Mouse (Mus musculus) MEL (cell line): ENCODE measurements around the gene Myocos. TPM values are rescaled to one million over a fixed set of nuclear protein-coding genes. Genes with fewer than 3 reads are reported as not detected.

ENCODE experiments used
- DNase-seq: peaks from one replicate; pipeline ENCODE4 v3.0.0; 2011; ENCODE audit warnings: low read depth, low spot score
- H3K27ac ChIP-seq: 2 replicates; pipeline ENCODE4 v1.5.1; 2012; ENCODE audit warnings: low read depth, mild to moderate bottlenecking, control low read depth, low read length, moderate library complexity; ENCODE audit not compliant: control insufficient read depth
- H3K27me3 ChIP-seq, 2 experiments: fragments of 150-350 bp in 1 of 2; sonication (generic) in 1 of 2; 2 replicates each; pipeline ENCODE4 v1.6.1; 2012; ENCODE audit warnings: low read length in 2 of 2, mild to moderate bottlenecking in 2 of 2, improper control_type of control experiment in 1 of 2, moderate library complexity in 1 of 2; ENCODE audit not compliant: insufficient read depth in 2 of 2, control insufficient read depth in 1 of 2
- H3K36me3 ChIP-seq, 2 experiments: 2 replicates each; pipeline ENCODE4 v1.6.1; 2012 to 2014; ENCODE audit warnings: low read length in 2 of 2, improper control_type of control experiment in 1 of 2, inconsistent platforms in 1 of 2, mild to moderate bottlenecking in 1 of 2; ENCODE audit not compliant: insufficient read depth in 2 of 2, control insufficient read depth in 1 of 2
- H3K4me1 ChIP-seq, 2 experiments: fragments of 150-350 bp in 1 of 2; sonication (generic) in 1 of 2; 2 replicates each; pipeline ENCODE4 v1.6.1; 2012; ENCODE audit warnings: low read length in 2 of 2, improper control_type of control experiment in 1 of 2, mild to moderate bottlenecking in 1 of 2; ENCODE audit not compliant: insufficient read depth in 2 of 2, control insufficient read depth in 1 of 2
- H3K4me3 ChIP-seq, 2 experiments: fragments of 150-350 bp in 1 of 2; sonication (generic) in 1 of 2; 2 replicates each; pipeline ENCODE4 v1.5.1; 2012; ENCODE audit warnings: low read depth in 2 of 2, low read length in 2 of 2, mild to moderate bottlenecking in 2 of 2, moderate library complexity in 2 of 2, control low read depth in 1 of 2, improper control_type of control experiment in 1 of 2; ENCODE audit not compliant: control insufficient read depth in 1 of 2, insufficient read depth in 1 of 2
- H3K79me2 ChIP-seq: 2 replicates; pipeline ENCODE4 v1.6.1; 2012; ENCODE audit warnings: mild to moderate bottlenecking, low read length, moderate library complexity; ENCODE audit not compliant: control insufficient read depth, poor library complexity, insufficient read depth
- H3K9ac ChIP-seq: 2 replicates; pipeline ENCODE4 v1.6.1; 2012; ENCODE audit warnings: low read depth, mild to moderate bottlenecking, control low read depth, low read length, moderate library complexity; ENCODE audit not compliant: control insufficient read depth, poor library complexity, severe bottlenecking
- H3K9me3 ChIP-seq: fragments of 150-350 bp; sonication (generic); replicated peaks from 2 replicates; pipeline ENCODE4 v1.6.1; 2012; ENCODE audit warnings: mild to moderate bottlenecking, low read length, improper control_type of control experiment, moderate library complexity; ENCODE audit not compliant: insufficient read depth
- CHD1 ChIP-seq: IDR thresholded peaks from 2 replicates; pipeline ENCODE4 v1.6.1; 2012; ENCODE audit warnings: low read depth, mild to moderate bottlenecking, inconsistent platforms, low read length, improper control_type of control experiment
- CHD2 ChIP-seq: IDR thresholded peaks from 2 replicates; pipeline ENCODE4 v1.6.1; 2011; ENCODE audit warnings: low read length, improper control_type of control experiment
- CTCF ChIP-seq, 3 experiments: IDR thresholded peaks in 2 of 3; conservative IDR thresholded peaks in 1 of 3; 2 replicates each; pipeline ENCODE4 v1.5.1; 2011 to 2012; ENCODE audit warnings: low read length in 3 of 3, low read depth in 2 of 3, mild to moderate bottlenecking in 2 of 3, improper control_type of control experiment in 1 of 3, inconsistent platforms in 1 of 3, mixed read lengths in 1 of 3, moderate library complexity in 1 of 3; ENCODE audit not compliant: control insufficient read depth in 1 of 3, insufficient read depth in 1 of 3, poor library complexity in 1 of 3, severe bottlenecking in 1 of 3
- E2F4 ChIP-seq: IDR thresholded peaks from 2 replicates; pipeline ENCODE4 v1.6.1; 2011; ENCODE audit warnings: low read depth, low read length, improper control_type of control experiment, borderline replicate concordance
- ELF1 ChIP-seq: IDR thresholded peaks from 2 replicates; pipeline ENCODE4 v1.6.1; 2014; ENCODE audit warnings: low read depth, mild to moderate bottlenecking, inconsistent platforms, low read length, improper control_type of control experiment, moderate library complexity
- EP300 ChIP-seq, 2 experiments: IDR thresholded peaks; 2 replicates each; pipeline ENCODE4 v1.6.1; 2011; ENCODE audit warnings: improper control_type of control experiment in 2 of 2, low read length in 2 of 2, low read depth in 1 of 2, mild to moderate bottlenecking in 1 of 2
- GABPA ChIP-seq: IDR thresholded peaks from 2 replicates; pipeline ENCODE4 v1.6.1; 2012; ENCODE audit warnings: low read depth, mild to moderate bottlenecking, inconsistent platforms, low read length, improper control_type of control experiment, moderate library complexity
- HCFC1 ChIP-seq: IDR thresholded peaks from 2 replicates; pipeline ENCODE4 v1.6.1; 2012; ENCODE audit warnings: low read depth, mild to moderate bottlenecking, inconsistent platforms, low read length, improper control_type of control experiment, moderate library complexity
- JUND ChIP-seq: IDR thresholded peaks from 2 replicates; pipeline ENCODE4 v1.6.1; 2011; ENCODE audit warnings: low read depth, mild to moderate bottlenecking, improper control_type of control experiment, low read length
- KAT2A ChIP-seq: conservative IDR thresholded peaks from 2 replicates; pipeline ENCODE4 v1.6.1; 2012; ENCODE audit warnings: low read depth, low read length, improper control_type of control experiment, inconsistent platforms
- MAFK ChIP-seq: IDR thresholded peaks from 2 replicates; pipeline ENCODE4 v1.6.1; 2011; ENCODE audit warnings: low read depth, mild to moderate bottlenecking, low read length, improper control_type of control experiment, borderline replicate concordance
- MAX ChIP-seq: IDR thresholded peaks from 2 replicates; pipeline ENCODE4 v1.6.1; 2011; ENCODE audit warnings: low read length, improper control_type of control experiment
- MAZ ChIP-seq: IDR thresholded peaks from 2 replicates; pipeline ENCODE4 v1.6.1; 2012; ENCODE audit warnings: low read depth, mild to moderate bottlenecking, inconsistent platforms, low read length, improper control_type of control experiment
- MXI1 ChIP-seq: IDR thresholded peaks from 2 replicates; pipeline ENCODE4 v1.6.1; 2011; ENCODE audit warnings: mild to moderate bottlenecking, low read depth, low read length, improper control_type of control experiment
- MYB ChIP-seq: IDR thresholded peaks from 2 replicates; pipeline ENCODE4 v1.6.1; 2011; ENCODE audit warnings: mild to moderate bottlenecking, low read depth, low read length, improper control_type of control experiment
- NELFE ChIP-seq: IDR thresholded peaks from 2 replicates; pipeline ENCODE4 v1.6.1; 2011; ENCODE audit warnings: low read depth, low read length, improper control_type of control experiment
- NRF1 ChIP-seq: IDR thresholded peaks from 2 replicates; pipeline ENCODE4 v1.6.1; 2014; ENCODE audit warnings: low read depth, mild to moderate bottlenecking, inconsistent platforms, low read length, improper control_type of control experiment, moderate library complexity; ENCODE audit not compliant: poor library complexity, insufficient read depth, severe bottlenecking
- POLR2A ChIP-seq, 2 experiments: IDR thresholded peaks; 2 replicates each; pipeline ENCODE4 v1.6.1; 2011 to 2012; ENCODE audit warnings: low read length in 2 of 2, mild to moderate bottlenecking in 2 of 2, control low read depth in 1 of 2, improper control_type of control experiment in 1 of 2, low read depth in 1 of 2, moderate library complexity in 1 of 2; ENCODE audit not compliant: control insufficient read depth in 1 of 2, insufficient read depth in 1 of 2, poor library complexity in 1 of 2
- RAD21 ChIP-seq: IDR thresholded peaks from 2 replicates; pipeline ENCODE4 v1.6.1; 2011; ENCODE audit warnings: mild to moderate bottlenecking, low read depth, low read length, improper control_type of control experiment
- SMC3 ChIP-seq: IDR thresholded peaks from 2 replicates; pipeline ENCODE4 v1.6.1; 2011; ENCODE audit warnings: low read depth, low read length, improper control_type of control experiment
- TAL1 ChIP-seq: IDR thresholded peaks from 2 replicates; pipeline ENCODE4 v1.6.1; 2012; ENCODE audit warnings: mild to moderate bottlenecking, inconsistent platforms, low read length, moderate library complexity, mixed read lengths
- TBP ChIP-seq: IDR thresholded peaks from 2 replicates; pipeline ENCODE4 v1.8.0; 2011; ENCODE audit warnings: low read depth, low read length, improper control_type of control experiment
- UBTF ChIP-seq: IDR thresholded peaks from 2 replicates; pipeline ENCODE4 v1.6.1; 2012; ENCODE audit warnings: low read depth, mild to moderate bottlenecking, inconsistent platforms, low read length, improper control_type of control experiment, moderate library complexity, borderline replicate concordance; ENCODE audit not compliant: insufficient read depth
- USF1 ChIP-seq: IDR thresholded peaks from 2 replicates; pipeline ENCODE4 v1.6.1; 2014; ENCODE audit warnings: low read depth, mild to moderate bottlenecking, inconsistent platforms, low read length, improper control_type of control experiment, moderate library complexity
- USF2 ChIP-seq, 2 experiments: IDR thresholded peaks; 2 replicates each; pipeline ENCODE4 v1.6.1; 2011 to 2012; ENCODE audit warnings: improper control_type of control experiment in 2 of 2, low read length in 2 of 2, borderline replicate concordance in 1 of 2, inconsistent platforms in 1 of 2, low read depth in 1 of 2, mild to moderate bottlenecking in 1 of 2; ENCODE audit not compliant: insufficient read depth in 1 of 2
- ZC3H11A ChIP-seq: IDR thresholded peaks from 2 replicates; pipeline ENCODE4 v1.6.1; 2012; ENCODE audit warnings: low read depth, mild to moderate bottlenecking, inconsistent platforms, low read length, improper control_type of control experiment
- ZKSCAN1 ChIP-seq: IDR thresholded peaks from 2 replicates; pipeline ENCODE4 v1.6.1; 2012; ENCODE audit warnings: low read depth, mild to moderate bottlenecking, inconsistent platforms, low read length, improper control_type of control experiment, moderate library complexity
- ZMIZ1 ChIP-seq: IDR thresholded peaks from 2 replicates; pipeline ENCODE4 v1.6.1; 2012; ENCODE audit warnings: low read depth, mild to moderate bottlenecking, inconsistent platforms, low read length, improper control_type of control experiment, moderate library complexity
- ZNF384 ChIP-seq: IDR thresholded peaks from 2 replicates; pipeline ENCODE4 v1.6.1; 2012; ENCODE audit warnings: low read depth, mild to moderate bottlenecking, inconsistent platforms, low read length, improper control_type of control experiment
- polyA plus RNA-seq, 2 experiments: library from polyadenylated mRNA; stranded (reverse) in 1 of 2; unstranded in 1 of 2; fragments of >175 nt in 1 of 2; fragments of >200 nt in 1 of 2; gene quantifications; 2 replicates each; pipeline versions ENCODE4 v1.2.1 to v1.2.4; 2012; ENCODE audit warnings: low replicate concordance in 2 of 2, low read depth in 1 of 2; ENCODE audit not compliant: insufficient read length in 2 of 2, insufficient read depth in 1 of 2, missing spikeins in 1 of 2
- total RNA-seq: library from RNA; depleted of rRNA; stranded (reverse); fragments of 300-350 nt; gene quantifications from 2 replicates; pipeline ENCODE4 v1.2.3, GENCODE M21; 2012

The Myocos gene
- total and polyA plus RNA-seq, 3 experiments, result not detected

DNA sequence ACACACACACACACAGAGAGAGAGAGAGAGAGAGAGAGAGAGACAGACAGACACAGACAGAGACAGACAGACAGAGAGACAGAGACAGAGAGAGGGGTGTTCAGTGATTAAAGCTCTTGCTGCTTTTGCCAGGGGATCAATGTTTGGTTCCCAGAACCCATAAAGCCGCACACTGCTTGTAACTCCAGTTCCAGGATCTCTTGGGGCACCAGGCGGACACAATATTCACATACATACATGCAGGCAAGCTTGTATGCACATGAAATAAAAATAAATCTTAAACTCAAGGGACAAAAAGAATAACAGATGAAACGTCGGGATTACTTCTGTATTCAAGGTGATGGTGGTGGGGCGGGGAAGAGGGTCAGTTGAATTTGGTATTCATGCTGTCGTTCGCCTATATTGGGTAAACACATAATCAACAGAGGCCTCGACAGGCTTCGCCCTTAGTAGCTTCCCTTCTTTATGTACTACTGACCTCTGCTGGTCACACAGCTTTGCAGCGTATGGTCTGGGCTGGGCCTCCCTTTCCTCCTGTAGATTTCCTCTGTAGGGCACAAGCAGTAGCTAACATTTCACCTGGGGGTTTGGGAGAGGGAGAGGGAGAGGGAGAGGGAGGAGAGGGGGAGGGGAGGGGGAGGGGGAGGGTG is 6.9 kb upstream of the Myocos start:
- Histone ChIP-seq H3K4me3 (no peak overlapping the region), H3K79me2 (no peaks in the 10 kb centered on the region), H3K4me1 (peaks cover 0 to 8% of the 10 kb centered on the region in 2 experiments; a peak in 3 of 4 replicates), H3K27ac (no peak overlapping the region), H3K27me3 (no peaks in the 10 kb centered on the region), H3K9me3 (no peaks in the 10 kb centered on the region), H3K9ac (no peak overlapping the region), H3K36me3 (peaks cover 0 to 3% of the 10 kb centered on the region in 2 experiments; a peak in 2 of 4 replicates)
- TF ChIP-seq CTCF (IDR thresholded peaks at IDR 0.05 in 2 of 3, conservative IDR thresholded peaks at IDR 0.05 in 1 of 3; ENCODE audit: control insufficient read depth in 1 of 3, insufficient read depth in 1 of 3, low read depth in 2 of 3, low read length in 3 of 3, poor library complexity in 1 of 3, severe bottlenecking in 1 of 3) (peak; percentile 75 to 85 (median 76)), KAT2A (no peak), CHD2 (no peak), TAL1 (no peak), USF2 (IDR thresholded peaks at IDR 0.05; ENCODE audit: borderline replicate concordance in 1 of 2, insufficient read depth in 1 of 2, low read depth in 1 of 2, low read length in 2 of 2) (no peak), ELF1 (no peak), RAD21 (peak; percentile 84), GABPA (no peak), UBTF (no peak), EP300 (IDR thresholded peaks at IDR 0.05; ENCODE audit: low read depth in 1 of 2, low read length in 2 of 2) (no peak), MAFK (no peak), ZC3H11A (peak; percentile 78), E2F4 (no peak), ZKSCAN1 (no peak), TBP (no peak), SMC3 (peak; percentile 85), MYB (no peak), MAZ (no peak)
- peak; percentile 83 for DNase-seq

GRCm38 (mm10) chr1:162660276-162660860 is 2.3 kb upstream of the Myocos start:
- no peak overlapping the region for H3K27ac ChIP-seq
- no peaks in the 10 kb centered on the region for H3K9me3 ChIP-seq
- peaks cover 0 to 7% of the 10 kb centered on the region in 2 experiments; a peak in 2 of 4 replicates for H3K36me3 ChIP-seq
- H3K4me3 ChIP-seq, result no peak overlapping the region
- peak; percentile 51 for DNase-seq
- no peak overlapping the region for H3K9ac ChIP-seq
- H3K4me1 ChIP-seq, result peaks cover 0 to 11% of the 10 kb centered on the region in 2 experiments; a peak in 3 of 4 replicates
- H3K27me3 ChIP-seq, result no peaks in the 10 kb centered on the region
- no peaks in the 10 kb centered on the region for H3K79me2 ChIP-seq
- TF ChIP-seq MXI1 (0 out of 2 replicates have a peak, but pooled peaks have one; percentile 30), NRF1 (no peak), JUND (no peak), MAFK (no peak), TBP (no peak), ZMIZ1 (no peak), E2F4 (no peak), CTCF (IDR thresholded peaks at IDR 0.05 in 2 of 3, conservative IDR thresholded peaks at IDR 0.05 in 1 of 3; ENCODE audit: control insufficient read depth in 1 of 3, insufficient read depth in 1 of 3, low read depth in 2 of 3, low read length in 3 of 3, poor library complexity in 1 of 3, severe bottlenecking in 1 of 3) (no peak), POLR2A (IDR thresholded peaks at IDR 0.05; ENCODE audit: control insufficient read depth in 1 of 2, insufficient read depth in 1 of 2, low read depth in 1 of 2, low read length in 2 of 2, poor library complexity in 1 of 2) (no peak), KAT2A (no peak), HCFC1 (no peak), NELFE (no peak), USF2 (IDR thresholded peaks at IDR 0.05; ENCODE audit: borderline replicate concordance in 1 of 2, insufficient read depth in 1 of 2, low read depth in 1 of 2, low read length in 2 of 2) (no peak), ZNF384 (no peak), MAZ (no peak), CHD1 (no peak), ZC3H11A (no peak), MAX (no peak), USF1 (no peak), UBTF (no peak)
